In the genomic region with DNA sequence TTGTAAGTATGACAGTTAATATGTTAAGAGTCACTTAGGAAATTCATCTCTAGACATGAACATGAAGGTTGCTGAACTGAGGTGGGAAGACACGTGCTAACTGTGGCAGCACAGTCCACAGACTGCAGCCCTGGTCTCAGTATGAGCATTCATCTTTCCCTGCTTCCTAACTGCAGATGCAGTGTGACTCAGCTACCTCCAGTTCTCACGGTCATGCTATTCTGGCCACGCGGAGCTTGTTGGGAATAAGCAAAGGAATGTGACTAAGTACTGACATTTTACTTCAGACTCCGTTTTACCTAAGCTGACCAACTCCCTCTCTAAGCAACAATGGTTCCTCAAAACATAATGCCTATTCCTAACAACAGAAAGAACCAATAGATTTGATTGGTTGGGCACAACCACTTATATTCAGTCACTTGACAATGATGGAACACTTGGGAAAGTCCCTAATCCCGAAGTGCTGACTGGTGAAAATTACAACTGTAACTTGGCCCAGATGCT, we compare ENCODE assay signal across 31 mouse cellular contexts. TPM values are rescaled to one million over a fixed set of nuclear protein-coding genes. Genes with fewer than 3 reads are reported as not detected.
DNase-seq lines count a peak whose midpoint lies in the region; ATAC-seq lines count a peak whose summit lies in the region.
"Had no signal": no experiment of that assay in that cellular context is flagged by ENCODE, and none has a peak within 500 bp of the region (broad histone marks: within the 10 kb centered on the region; RNA-seq: fewer than 3 reads in every experiment).

No protein-coding gene starts in this region.

- no peaks in the 10 kb centered on the region for H3K27me3 ChIP-seq in megakaryocyte, embryonic 14.5 days (replicated peaks)
- H3K27me3 ChIP-seq: embryonic facial prominence, embryonic 12.5 days; forebrain, embryonic 13.5 days; heart, embryonic 12.5 days; hindbrain, embryonic 12.5 days; kidney, embryonic 15.5 days; limb, embryonic 12.5 days; liver, embryonic 12.5 days; midbrain, embryonic 15.5 days; neural tube, embryonic 13.5 days; stomach, embryonic 15.5 days had no signal

- no peak for ATAC-seq in megakaryocyte, adult 5-6 weeks (ENCODE audit: poor library complexity, severe bottlenecking)
- peak; percentile 44 for ATAC-seq in activated CD4-positive, CD25-positive, alpha-beta regulatory T cell, adult 4 months
- ATAC-seq in monocyte, adult 5-6 weeks (replicated peaks; ENCODE audit: insufficient number of reproducible peaks, low FRiP score, low TSS enrichment, poor library complexity, severe bottlenecking): no peak
- ATAC-seq: forebrain, embryonic 13.5 days; intestine, postnatal 0 days; liver, embryonic 12.5 days; midbrain, embryonic 15.5 days had no signal

- no peaks in the 10 kb centered on the region for H3K36me3 ChIP-seq in megakaryocyte, embryonic 14.5 days (replicated peaks; ENCODE audit: low read length)
- H3K36me3 ChIP-seq: embryonic facial prominence, embryonic 12.5 days; midbrain, embryonic 15.5 days had no signal

- no peaks in the 10 kb centered on the region for H3K9me3 ChIP-seq in megakaryocyte, embryonic 14.5 days
- H3K9me3 ChIP-seq: embryonic facial prominence, embryonic 12.5 days; forebrain, embryonic 13.5 days; heart, embryonic 12.5 days; hindbrain, embryonic 12.5 days; kidney, embryonic 15.5 days; limb, embryonic 12.5 days; liver, embryonic 12.5 days; midbrain, embryonic 15.5 days; neural tube, embryonic 13.5 days; stomach, embryonic 15.5 days had no signal

- H3K4me3 ChIP-seq in megakaryocyte, embryonic 14.5 days (replicated peaks): peak overlapping the region; percentile 39
- H3K4me3 ChIP-seq: embryonic facial prominence, embryonic 12.5 days; erythroblast, embryonic 14.5 days; forebrain, embryonic 13.5 days; heart, embryonic 12.5 days; hindbrain, embryonic 12.5 days; kidney, embryonic 15.5 days; limb, embryonic 12.5 days; liver, embryonic 12.5 days; midbrain, embryonic 15.5 days; myocyte; neural tube, embryonic 13.5 days; stomach, embryonic 15.5 days had no signal

- DNase-seq in adrenal gland, postnatal 25 days: peak; percentile 32
- no peak for DNase-seq in thymus, postnatal 10 days (ENCODE audit: low spot score in 2 of 2)
- no peak for DNase-seq in heart, postnatal 4 days
- DNase-seq: cerebellum, adult 2 months; cerebellum, postnatal 25 days; gastrocnemius, postnatal 14 days; heart, adult 18-20 months; heart, postnatal 10 days; kidney, postnatal 36 days; lung, adult 18-20 months; lung, postnatal 14 days; thymus, postnatal 36 days had no signal

- H3K4me1 ChIP-seq in megakaryocyte, embryonic 14.5 days: peaks cover 5% of the 10 kb centered on the region
- H3K4me1 ChIP-seq: embryonic facial prominence, embryonic 12.5 days; forebrain, embryonic 13.5 days; kidney, embryonic 15.5 days; limb, embryonic 12.5 days; liver, embryonic 12.5 days; midbrain, embryonic 15.5 days; neural tube, embryonic 13.5 days; stomach, embryonic 15.5 days had no signal

RNA-seq across cellular contexts. Expression of a gene that starts 19.4 kb away (rescaled TPM):
- 47.0 and 117 TPM in 2 replicates for polyA plus RNA-seq in megakaryocyte, embryonic 14.5 days (2012; ENCODE audit: insufficient read depth, low replicate concordance)
- 75.4 and 89.8 TPM in 2 replicates for total RNA-seq in megakaryocyte, adult 5-6 weeks (2015)
- 40.3 and 41.2 TPM in 2 replicates for total RNA-seq in megakaryocyte, adult 5-6 weeks (2017)
- 100 to 1,000 TPM in 1 of 2 experiments, 10 to 100 TPM in 1; 97.1 to 130 TPM for polyA plus RNA-seq in activated CD4-positive, CD25-positive, alpha-beta regulatory T cell, adult 4 months (2017; shearing (Covaris generic))
- 42.8 and 52.2 TPM in 2 replicates for total RNA-seq in adrenal gland, postnatal 25 days (2021)
- total RNA-seq in heart, postnatal 4 days (2021): 10 to 100 TPM; 95.1 to 95.6 TPM
- 21.4 to 34.4 TPM (median 33.6 TPM) in 3 replicates for total RNA-seq in monocyte, adult 5-6 weeks (2017)

RNA-seq across cellular contexts. Expression of a gene that starts 24.3 kb away (rescaled TPM):
- polyA plus RNA-seq in megakaryocyte, embryonic 14.5 days (2012; ENCODE audit: insufficient read depth, low replicate concordance): not detected in 2 replicates
- not detected in 2 replicates for total RNA-seq in megakaryocyte, adult 5-6 weeks (2015)
- total RNA-seq in megakaryocyte, adult 5-6 weeks (2017): not detected in 2 replicates
- not detected for polyA plus RNA-seq in activated CD4-positive, CD25-positive, alpha-beta regulatory T cell, adult 4 months (2017; shearing (Covaris generic))
- not detected in 2 replicates for total RNA-seq in adrenal gland, postnatal 25 days (2021)
- not detected for total RNA-seq in heart, postnatal 4 days (2021)
- total RNA-seq in monocyte, adult 5-6 weeks (2017): not detected in 3 replicates
- total RNA-seq: gastrocnemius, postnatal 14 days; heart, adult 18-20 months; heart, postnatal 10 days; layer of hippocampus, postnatal 14 days had no signal
- polyA plus RNA-seq: C2C12; cerebellum, adult 2 months; embryonic facial prominence, embryonic 12.5 days; erythroblast, embryonic 14.5 days; forebrain, embryonic 13.5 days; heart, embryonic 12.5 days; hindbrain, embryonic 12.5 days; intestine, postnatal 0 days; kidney, embryonic 15.5 days; limb, embryonic 12.5 days; liver, embryonic 12.5 days; midbrain, embryonic 15.5 days; myocyte; neural tube, embryonic 13.5 days; stomach, embryonic 15.5 days had no signal

RNA-seq across cellular contexts. Expression of a gene that starts 40.9 kb away (rescaled TPM):
- polyA plus RNA-seq in megakaryocyte, embryonic 14.5 days (2012; ENCODE audit: insufficient read depth, low replicate concordance): not detected in 2 replicates
- 4.8 and 6.0 TPM in 2 replicates for total RNA-seq in megakaryocyte, adult 5-6 weeks (2015)
- 5.6 and 8.4 TPM in 2 replicates for total RNA-seq in megakaryocyte, adult 5-6 weeks (2017)
- 10 to 100 TPM; 10.9 to 14.1 TPM for polyA plus RNA-seq in activated CD4-positive, CD25-positive, alpha-beta regulatory T cell, adult 4 months (2017; shearing (Covaris generic))
- total RNA-seq in adrenal gland, postnatal 25 days (2021): 30.5 and 40.3 TPM in 2 replicates
- 1 to 10 TPM; 7.4 to 10.0 TPM for total RNA-seq in heart, postnatal 4 days (2021)
- 8.3 to 21.2 TPM (median 8.7 TPM) in 3 replicates for total RNA-seq in monocyte, adult 5-6 weeks (2017)

RNA-seq across cellular contexts. Expression of a gene that starts 48.6 kb away (rescaled TPM):
- not detected in 2 replicates for polyA plus RNA-seq in megakaryocyte, embryonic 14.5 days (2012; ENCODE audit: insufficient read depth, low replicate concordance)
- total RNA-seq in megakaryocyte, adult 5-6 weeks (2015): not detected in 2 replicates
- total RNA-seq in megakaryocyte, adult 5-6 weeks (2017): not detected in 2 replicates
- polyA plus RNA-seq in activated CD4-positive, CD25-positive, alpha-beta regulatory T cell, adult 4 months (2017; shearing (Covaris generic)): not detected
- total RNA-seq in adrenal gland, postnatal 25 days (2021): 1.00 TPM in 1 of 2 replicates, not detected in the other
- not detected for total RNA-seq in heart, postnatal 4 days (2021)
- total RNA-seq in monocyte, adult 5-6 weeks (2017): not detected in 3 replicates
- total RNA-seq: gastrocnemius, postnatal 14 days; heart, adult 18-20 months; heart, postnatal 10 days; layer of hippocampus, postnatal 14 days had no signal
- polyA plus RNA-seq: C2C12; cerebellum, adult 2 months; embryonic facial prominence, embryonic 12.5 days; erythroblast, embryonic 14.5 days; heart, embryonic 12.5 days; hindbrain, embryonic 12.5 days; limb, embryonic 12.5 days; myocyte; neural tube, embryonic 13.5 days had no signal
